Mouse (Mus musculus) adipocyte (in vitro differentiated cells): ENCODE measurements around the gene Cygb.
A peak's percentile ranks its signal among the peaks of the same experiment; 100 is the strongest.
"Not testable (repeated sequence)": the region's sequence is repeated elsewhere in the genome, so short reads cannot be mapped to it uniquely, and the experiment has no call there.

Experiments used
- DNase-seq: peaks from one replicate; pipeline ENCODE4 v3.0.0-alpha.2; 2016; ENCODE audit warnings: low spot score

Gene Cygb

DNA sequence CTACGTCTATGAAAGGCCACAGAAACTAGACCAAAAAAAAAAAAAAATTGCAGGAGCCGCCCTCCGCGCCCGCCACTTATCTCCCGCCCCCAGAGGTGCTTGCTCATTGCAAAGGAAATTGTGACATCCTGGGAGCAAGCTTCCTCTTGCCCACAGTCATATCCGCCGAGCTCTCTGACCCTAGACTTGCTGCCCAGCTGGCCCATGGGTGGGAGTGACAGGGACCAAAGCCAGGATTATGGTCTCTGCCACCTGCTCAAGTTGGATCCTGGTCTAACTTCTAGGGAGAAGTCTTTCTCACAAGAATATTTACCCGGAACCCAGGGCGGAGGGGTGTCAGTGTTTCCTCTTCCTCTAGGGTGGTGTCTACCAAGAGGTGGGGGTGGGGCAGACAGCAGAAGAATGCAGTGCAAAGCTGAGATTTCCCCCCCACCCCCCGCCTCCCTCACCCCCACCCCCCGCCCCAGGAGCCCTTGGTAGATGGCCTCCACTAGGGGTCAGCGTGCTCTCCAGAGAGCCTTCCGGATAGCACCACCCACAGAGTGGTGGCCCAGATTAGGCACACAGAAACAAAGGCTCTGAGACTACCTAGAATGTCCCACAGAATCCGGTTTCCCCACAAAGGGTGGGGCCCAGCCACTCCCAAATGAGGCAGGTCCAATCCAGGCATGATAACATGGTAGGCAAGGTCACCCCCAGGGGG lies 38.2 kb downstream of the Cygb start:
- DNase-seq, result peak; percentile 48

DNA sequence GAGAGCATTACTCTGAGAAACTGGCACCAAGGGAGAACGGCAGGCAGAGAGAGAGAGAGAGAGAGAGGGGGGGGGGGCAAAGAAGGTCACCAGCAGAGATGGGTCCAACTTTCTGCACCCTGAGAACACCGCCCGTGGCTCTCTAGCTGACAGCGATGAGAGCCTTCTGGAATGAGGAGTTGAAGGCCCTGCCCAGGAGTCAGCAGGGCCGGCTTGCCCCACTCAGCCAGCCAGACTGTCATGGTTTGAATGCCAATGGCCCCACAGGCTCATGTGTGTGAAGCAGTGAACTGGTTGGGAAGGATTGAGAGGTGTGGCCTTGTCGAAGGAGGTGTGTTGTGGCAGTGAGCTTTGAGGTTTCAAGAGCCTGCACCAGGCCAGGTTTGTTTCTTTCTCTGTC lies 40.9 kb downstream of the Cygb start:
- no peak for DNase-seq

DNA sequence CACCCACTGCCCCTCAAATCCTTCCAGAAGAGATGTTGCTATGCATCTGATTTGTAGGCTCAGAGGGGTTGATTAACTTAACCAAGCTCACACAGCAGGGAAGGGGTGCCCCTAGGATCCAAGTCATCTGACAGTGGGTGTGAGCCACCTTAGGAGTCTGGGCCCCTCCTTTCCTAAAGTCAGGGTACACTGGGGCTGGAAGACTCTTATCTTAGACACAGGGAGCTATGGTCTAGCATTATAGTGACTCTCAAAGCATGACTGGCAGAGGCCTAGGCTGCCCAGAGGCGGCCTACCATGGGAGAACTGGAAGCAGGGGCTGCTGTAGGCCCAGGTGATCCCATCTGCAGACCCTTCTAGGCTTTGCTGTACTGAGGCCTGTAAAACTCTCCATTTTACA lies 41.6 kb downstream of the Cygb start:
- no peak for DNase-seq

DNA sequence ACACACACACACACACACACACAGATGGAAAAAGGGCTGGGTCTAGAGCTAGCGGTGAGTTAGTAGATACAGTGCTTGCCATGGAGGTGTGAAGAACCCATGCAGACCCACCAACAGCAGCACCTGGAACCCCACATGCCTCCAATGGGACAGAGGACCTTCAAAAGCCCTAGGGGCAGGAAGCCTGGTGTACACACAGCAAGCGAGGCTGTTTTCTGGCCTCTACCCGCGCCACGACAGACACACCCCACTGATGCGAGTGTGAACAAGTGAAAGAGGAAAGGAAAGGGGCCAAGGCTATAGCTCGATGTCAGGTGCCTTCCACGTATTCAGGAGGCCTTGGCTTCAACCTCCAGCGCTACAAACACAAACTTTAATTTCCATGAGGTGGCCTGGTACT lies 42.2 kb downstream of the Cygb start:
- no peak for DNase-seq

DNA sequence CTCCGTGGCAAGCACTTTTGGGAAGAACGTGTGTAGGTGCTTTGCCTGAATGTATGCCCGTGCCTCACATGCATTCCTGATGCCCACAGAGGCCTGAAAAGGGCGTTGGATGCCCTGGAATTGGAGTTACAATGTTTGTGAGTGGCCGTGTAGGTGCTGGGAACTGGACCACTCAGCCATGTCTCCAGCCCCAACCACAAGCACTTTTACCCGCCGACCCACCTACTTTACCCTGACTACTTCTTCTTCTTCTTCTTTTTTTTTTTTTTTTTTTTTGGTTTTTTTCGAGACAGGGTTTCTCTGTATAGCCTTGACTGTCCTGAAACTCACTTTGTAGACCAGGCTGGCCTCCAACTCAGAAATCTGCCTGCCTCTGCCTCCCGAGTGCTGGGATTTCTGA lies 42.9 kb downstream of the Cygb start:
- not testable (repeated sequence) for DNase-seq

DNA sequence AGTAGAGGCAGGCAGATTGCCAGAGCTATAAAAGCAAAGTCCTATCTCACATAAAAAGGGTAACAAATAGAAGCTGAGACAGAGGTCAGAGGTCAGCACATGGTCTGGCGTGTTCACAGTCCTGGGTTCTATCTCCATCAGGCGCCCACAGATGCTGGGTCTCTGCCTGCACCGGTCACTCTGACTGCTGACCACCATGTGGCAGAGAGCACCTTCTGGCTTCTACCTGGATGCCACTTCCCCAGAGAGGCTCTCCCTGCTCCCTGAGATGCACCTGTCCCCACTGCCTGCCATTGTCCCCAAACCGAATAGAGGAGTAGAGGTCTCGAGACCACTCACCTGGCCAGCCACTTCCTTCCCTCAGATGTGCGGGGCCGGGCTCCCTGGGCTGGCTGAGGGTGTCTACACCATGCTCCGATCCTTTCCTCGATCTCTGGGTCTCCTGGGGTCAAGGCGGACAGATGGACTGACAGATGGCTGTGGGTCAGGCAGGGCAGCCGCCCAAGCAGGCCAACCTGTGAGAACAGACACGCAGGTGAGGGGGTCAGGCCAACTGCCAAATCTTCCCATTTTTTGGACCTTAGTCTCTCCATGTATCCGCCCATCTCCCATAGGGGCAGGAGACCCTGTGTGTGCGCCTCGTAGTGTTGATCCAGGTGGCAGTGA lies 44.0 kb downstream of the Cygb start:
- no peak for DNase-seq

DNA sequence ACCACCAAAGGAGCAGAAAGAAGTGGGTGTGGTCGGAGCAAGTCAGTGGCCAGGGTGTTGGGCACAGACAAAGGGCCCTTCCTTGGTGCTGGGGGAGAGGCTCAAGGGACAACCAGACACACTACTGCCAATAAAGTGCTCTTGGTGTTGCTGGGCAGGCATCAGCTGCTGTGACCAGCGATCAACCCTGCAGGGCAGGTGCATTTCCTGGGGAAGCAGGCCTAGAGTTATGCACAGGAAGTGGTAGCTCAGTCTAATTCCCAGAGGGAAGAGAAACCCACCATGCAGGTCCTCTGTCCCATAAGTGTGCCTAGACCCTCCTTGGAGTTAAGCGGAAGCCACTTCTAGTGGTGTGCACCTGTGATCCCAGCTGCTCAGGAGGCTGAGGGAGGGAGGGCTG lies 46.4 kb downstream of the Cygb start:
- no peak for DNase-seq

DNA sequence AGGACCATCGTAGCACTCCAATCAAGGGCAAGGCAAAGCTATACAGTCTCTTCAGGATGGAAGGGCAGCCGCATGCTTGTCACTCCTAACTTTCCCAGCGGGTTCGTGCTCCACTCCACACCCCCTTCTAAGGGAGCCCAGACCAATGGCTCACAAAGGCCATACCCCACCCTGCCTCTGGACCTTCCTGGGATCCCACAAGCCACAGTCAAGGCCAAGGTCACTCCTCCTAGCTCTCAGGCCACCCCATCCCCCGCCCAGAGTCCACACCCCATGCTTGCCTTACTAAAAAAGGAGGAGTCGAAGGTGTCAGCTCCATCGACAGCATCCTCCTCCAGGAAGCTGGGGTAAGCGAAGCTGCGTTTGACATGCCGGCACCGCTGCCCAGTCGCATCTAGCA lies 50.0 kb downstream of the Cygb start:
- DNase-seq, result no peak

DNA sequence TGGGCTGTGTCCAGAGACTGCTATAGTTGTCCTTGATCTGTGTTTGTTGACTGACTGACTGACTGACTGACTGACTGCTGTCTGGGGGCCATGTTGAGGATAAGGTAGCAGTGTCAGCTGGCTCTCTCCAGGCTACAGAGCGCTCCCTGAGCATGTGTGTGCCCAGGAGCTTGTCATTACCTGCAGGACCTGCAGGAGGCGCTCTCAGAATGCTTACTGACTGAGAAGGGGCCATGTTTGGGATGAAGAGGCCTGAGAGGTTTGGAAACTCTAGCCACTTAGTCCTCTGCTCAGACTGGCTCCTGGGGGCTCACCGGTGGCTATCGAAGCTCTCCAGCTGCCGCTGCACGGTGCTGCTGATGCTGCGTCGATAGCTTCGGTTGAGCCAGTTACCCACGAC lies 50.8 kb downstream of the Cygb start:
- no peak for DNase-seq

DNA sequence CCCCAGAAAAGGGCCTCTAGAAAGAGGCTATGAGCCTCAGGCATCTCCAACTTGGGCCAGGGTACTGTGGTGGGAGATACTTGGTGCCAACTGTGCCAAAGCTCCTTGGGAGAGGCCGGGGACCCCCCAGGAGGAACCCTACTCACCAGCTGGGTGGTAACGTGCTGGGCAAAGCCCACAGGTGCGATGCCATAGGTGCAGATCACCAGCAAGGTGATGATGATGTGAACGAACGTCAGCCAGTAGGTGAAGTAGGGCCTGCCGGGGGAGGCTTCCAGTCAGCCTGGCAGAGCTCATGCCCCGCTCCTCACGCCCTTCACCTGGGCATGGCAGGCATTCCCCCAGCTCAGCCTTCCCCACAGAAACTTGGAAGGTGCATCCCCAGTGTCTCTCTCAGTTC lies 52.1 kb downstream of the Cygb start:
- no peak for DNase-seq

DNA sequence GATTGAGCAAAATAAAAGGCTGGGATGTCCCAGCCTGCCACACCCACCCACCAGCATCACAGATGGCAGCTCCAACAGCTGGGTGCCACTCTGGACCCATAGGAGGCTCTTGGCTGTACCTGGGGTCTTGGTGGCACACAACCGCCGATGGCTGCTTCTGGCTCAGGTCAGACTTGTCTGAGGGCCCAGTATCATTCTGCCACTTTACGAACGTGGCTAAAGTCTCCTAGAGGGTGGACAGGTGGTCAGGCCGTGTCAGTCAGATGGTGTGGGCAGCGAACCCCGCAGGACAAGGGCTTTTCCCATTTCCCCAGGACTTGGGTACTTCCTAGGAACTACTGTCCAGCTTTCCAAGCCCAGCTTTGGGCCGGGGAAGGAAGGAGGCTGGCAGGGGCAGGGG lies 52.9 kb downstream of the Cygb start:
- DNase-seq, result no peak

DNA sequence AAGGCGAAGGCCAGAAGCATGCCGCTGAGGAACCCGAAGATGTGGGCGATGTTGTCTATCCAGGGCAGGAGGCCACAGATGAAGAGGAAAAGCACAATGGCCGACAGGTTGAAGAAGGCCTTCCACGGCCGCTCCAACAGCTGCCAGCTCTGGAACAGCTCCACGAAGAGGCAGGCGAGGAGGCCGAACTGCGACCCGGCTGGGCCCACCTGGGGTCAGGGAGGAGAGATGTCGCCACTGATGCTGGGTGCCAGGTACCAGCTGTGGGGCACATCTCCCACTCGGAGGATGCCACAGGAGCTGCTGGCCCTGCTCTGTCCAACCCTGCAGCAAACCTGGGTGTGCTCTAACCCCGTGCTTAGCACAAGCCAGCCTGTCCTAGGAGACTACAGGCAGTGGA lies 54.9 kb downstream of the Cygb start:
- no peak for DNase-seq

DNA sequence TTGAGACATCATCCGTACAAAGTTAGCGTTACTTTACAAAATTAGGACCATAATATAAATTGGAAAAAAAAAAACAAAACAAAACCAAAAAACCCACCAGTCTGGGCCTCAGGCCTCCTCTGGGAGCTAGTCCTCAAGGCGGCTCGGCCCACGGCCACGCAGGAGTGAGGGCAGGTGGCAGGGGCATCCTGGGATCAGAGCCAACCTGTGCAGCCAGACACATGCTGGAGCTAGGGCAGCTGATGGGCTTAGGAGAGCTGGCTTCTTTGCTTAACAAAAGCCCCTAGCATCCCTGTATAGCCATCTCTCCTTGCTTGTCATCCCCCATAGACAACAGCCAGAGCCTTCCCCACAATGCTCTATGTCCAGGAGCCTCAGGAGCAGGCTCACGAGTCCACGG lies 55.9 kb downstream of the Cygb start:
- no peak for DNase-seq

DNA sequence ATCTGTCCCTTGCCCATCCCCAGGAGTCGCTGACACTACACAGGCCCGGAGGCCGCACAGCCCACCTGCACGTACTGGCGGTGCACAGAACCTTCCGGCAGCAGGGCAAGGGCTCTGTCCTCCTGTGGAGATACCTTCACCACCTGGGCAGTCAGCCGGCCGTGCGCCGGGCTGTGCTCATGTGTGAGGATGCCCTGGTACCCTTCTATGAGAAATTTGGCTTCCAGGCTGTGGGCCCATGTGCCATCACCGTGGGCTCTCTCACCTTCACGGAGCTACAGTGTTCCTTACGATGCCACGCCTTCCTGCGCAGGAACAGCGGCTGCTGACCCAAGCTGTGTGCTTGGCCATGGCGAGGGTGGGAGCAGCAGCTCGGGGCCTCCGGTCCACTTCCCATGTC lies 57.3 kb downstream of the Cygb start:
- no peak for DNase-seq
